Mouse (Mus musculus): ENCODE measurements around the gene Pbx1.
A peak's percentile ranks its signal among the peaks of the same experiment; 100 is the strongest.

Gene Pbx1

GRCm38 (mm10) chr1:168228756-168229526, 203.1 kb downstream of the Pbx1 start:
- no peak for DNase-seq (ENCODE audit: low read depth, low spot score)

- no peak for DNase-seq (ENCODE audit: low read depth, low spot score)
Observed at GRCm38 (mm10) chr1:168226150-168226549, 205.9 kb downstream of the Pbx1 start.

GRCm38 (mm10) chr1:168225595-168226127, 206.4 kb downstream of the Pbx1 start:
- no peak for DNase-seq (ENCODE audit: low read depth, low spot score)

- no peak for DNase-seq (ENCODE audit: low read depth, low spot score)
Observed at GRCm38 (mm10) chr1:168224218-168224617, 207.9 kb downstream of the Pbx1 start.

- DNase-seq (ENCODE audit: low read depth, low spot score): no peak
Observed at GRCm38 (mm10) chr1:168222794-168223193, 209.3 kb downstream of the Pbx1 start.

DNA sequence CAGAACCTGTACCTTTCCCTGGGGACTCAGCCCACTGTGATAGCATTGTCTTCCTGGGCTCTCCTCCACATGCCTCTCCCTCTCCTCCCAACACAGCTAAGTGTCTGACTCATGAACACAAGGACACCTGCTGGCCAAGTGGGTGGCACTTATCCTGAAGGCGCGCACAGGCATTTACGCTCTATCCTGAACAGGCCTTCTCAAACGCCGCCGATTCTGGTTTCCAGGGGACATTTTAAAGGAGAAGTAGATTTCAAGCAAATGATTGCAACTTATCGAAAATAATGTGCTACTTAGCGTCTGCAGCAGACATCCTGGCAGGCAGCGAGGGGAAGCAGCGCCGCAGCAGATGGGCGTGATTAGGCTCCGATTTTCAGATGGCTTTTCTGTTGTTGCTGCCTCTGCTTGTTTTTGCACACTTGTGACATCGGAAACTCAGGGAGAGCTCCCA, 211.0 kb downstream of the Pbx1 start:
- DNase-seq (ENCODE audit: low read depth, low spot score): peak; percentile 26

DNA sequence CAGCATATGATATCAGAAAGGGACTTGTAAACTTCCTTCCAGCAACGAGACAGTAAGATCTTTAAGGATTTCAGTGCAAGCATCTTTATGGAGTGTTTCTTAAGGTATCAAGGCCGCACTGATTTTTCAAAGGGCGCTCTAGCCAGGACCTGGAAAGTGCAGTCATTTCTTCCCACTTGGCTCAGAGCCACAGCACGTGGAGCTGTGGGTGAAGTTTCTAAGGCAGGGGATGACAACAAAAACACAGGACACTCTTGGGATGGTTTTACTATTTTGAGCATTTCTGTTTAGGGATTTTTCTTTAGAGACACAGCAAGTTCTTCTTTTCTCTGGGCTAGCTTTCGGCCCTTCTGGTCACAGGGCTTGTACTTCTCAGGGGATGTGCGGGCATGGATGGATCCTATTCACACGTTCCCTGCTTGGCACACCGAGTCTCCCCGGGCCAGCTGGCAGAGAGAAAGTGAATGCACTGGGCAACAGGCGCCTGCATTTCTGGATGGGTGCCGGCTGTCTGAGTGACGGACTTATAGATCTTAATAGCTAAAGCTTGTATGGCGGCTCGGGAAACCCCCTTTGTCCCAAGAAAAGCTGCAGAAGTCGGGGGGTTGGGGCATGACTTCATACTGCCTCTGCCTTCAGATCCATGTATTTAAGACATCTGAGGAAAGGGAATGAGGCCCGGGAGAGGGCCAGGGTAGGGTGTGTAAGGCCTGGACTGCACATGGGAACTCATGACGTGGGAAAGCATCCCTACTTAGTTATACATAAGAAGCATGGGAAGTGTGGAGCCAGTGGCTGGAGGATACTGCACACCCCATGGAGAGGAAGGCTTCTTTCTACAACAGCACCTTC, 215.9 kb downstream of the Pbx1 start:
- DNase-seq (ENCODE audit: low read depth, low spot score): no peak

DNA sequence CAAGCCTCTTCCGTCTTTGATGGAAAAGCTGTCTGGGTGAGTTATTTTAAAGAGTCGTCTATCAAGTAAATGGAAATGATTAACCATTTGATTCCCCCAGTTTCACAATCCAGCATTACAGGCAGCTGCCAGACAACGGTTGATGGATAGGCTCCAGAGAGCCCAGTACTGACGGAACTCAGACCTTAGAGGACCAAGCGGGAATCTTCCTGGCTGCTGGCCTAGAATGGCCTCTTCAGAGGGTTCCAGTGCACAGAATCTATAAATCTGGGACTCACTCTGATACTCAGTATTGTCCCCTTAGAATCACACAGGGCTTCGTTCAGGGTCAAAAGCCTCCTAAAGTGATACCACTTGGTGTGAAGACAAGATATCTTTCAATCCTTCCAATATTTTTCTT, 216.6 kb downstream of the Pbx1 start:
- DNase-seq (ENCODE audit: low read depth, low spot score): no peak

- peak; percentile 97 for DNase-seq (ENCODE audit: low read depth, low spot score)
Observed at GRCm38 (mm10) chr1:168214040-168214443, 218.0 kb downstream of the Pbx1 start.

DNA sequence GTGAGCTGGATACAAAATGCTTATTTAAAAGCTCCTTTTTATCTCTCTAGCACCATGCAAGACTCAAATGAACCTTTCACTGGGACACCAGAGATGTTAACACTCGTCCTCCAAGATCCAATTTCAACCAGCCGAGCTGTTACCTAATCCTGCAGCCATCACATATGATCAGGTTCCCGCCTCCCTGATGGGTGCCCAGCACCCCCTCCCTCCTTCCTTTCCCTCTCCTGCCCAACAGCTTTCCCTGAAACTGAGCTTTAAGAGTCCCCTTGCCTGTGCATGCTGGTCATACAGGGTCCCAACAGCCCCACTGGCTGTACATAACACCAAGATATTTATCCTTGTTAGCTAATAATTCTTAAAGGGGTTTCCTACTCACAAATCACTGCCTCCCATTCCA, 218.5 kb downstream of the Pbx1 start:
- DNase-seq (ENCODE audit: low read depth, low spot score): peak; percentile 20

- peak; percentile 86 for DNase-seq (ENCODE audit: low read depth, low spot score)
Observed at GRCm38 (mm10) chr1:168210401-168210800, 221.7 kb downstream of the Pbx1 start.

DNA sequence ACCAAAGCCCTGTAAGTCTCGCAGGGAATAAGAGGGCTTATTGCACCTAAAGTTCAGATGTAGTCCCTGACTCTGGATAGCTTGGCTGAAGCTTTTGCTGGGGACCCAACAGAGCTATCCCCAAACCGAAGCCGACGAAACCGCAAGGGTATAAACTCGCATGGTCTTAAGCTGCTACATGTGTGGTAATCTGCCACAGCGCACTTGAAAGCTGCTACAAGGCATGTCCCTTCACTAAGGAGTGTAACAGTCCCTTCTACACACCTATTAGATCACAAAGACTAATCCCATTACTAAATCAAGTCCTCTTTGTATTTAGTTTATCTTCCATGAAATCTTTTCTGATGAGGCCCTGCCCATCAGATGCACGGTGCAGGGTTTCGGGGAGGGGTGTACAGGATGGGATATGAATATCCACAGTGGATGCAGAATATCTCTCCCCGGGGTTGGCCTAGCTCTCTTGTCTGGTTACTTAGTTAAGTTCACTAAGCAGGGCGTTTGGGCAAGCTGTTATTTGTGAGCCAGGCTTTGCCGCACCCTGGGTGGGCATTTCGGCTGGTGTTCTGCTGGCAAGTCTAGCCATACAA, 231.4 kb downstream of the Pbx1 start:
- no peak for DNase-seq (ENCODE audit: low read depth, low spot score)

DNA sequence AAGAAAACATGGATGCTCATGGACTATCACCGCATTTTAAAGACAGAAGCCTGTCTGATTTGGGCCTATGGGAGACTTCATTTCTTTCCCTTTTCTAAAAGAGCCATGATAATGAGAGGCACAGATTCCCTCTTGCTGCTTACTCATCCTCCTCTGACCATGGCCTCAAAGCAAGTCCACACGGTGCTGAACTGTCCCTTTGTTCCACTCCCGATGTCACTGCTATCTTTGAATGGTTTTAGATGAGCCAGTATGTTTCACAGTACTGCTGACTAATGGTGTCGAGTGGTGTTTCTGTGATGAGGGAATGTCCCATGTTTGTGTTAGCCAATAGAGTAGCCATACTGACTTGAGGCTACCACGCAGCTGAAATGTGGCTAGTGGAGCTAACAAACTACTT, 233.8 kb downstream of the Pbx1 start:
- no peak for DNase-seq (ENCODE audit: low read depth, low spot score)

- DNase-seq (ENCODE audit: low read depth, low spot score): no peak
Observed at GRCm38 (mm10) chr1:168197908-168198258, 234.2 kb downstream of the Pbx1 start.

- DNase-seq (ENCODE audit: low read depth, low spot score): peak; percentile 14
Observed at GRCm38 (mm10) chr1:168197195-168197907, 234.7 kb downstream of the Pbx1 start.

GRCm38 (mm10) chr1:168193364-168193763, 238.7 kb downstream of the Pbx1 start:
- DNase-seq (ENCODE audit: low read depth, low spot score): no peak

DNA sequence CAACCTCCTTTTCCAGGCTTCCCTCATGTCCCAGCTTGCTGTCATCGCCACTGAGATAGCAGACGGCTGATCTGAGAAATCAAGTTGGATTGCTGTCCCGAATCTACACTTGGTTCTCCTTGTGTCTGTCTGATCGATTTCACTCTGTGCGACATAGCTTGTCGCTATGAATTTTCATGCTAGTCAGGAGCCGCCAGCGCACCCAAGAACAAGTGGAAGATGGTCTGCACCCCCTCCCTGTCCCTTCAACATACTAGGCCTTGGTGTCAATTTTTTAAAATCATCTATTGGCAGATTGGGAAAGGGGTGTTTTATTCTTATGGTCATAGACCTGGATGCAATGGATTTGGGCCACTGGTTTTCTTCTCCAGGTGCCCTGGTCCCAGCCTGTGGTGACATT, 249.3 kb downstream of the Pbx1 start:
- no peak for DNase-seq (ENCODE audit: low read depth, low spot score)

DNA sequence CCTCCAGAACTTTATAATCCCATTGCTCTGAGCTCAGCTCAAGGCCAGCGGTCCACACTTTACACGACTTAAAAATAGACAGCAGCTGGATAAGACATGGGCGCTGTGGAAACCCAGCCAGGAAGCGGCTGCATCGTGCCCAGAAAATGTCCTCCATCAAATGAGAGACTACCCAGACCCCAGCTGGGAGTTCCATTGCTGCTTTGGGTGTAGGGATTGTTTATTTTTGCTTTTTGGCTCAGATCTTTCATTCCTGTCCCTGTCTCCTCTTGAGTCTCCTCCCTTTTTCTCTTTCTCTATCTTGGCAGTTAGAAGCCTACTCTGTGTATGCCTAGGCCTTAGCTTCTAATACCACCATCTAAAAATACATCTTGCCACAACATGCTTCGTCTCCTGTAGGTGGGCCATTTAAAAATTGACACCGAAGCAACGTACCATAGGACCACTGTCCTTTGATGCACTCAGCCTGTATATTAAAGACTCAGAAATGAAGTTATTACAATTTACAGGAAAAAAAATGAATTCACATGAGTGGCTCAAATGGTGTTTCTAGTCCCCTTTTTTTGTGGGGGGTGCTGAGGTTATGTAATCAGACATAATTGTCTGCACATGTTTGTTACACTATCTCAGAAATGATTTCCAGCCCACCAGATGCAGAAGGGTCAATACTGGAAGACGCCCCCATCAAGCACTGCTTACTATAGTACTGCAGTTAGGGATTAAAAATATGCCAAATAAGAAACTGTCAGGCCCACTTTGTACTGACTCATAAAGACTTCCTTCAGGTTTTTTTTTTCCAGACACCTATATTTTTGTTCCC, 251.2 kb downstream of the Pbx1 start:
- no peak for DNase-seq (ENCODE audit: low read depth, low spot score)

GRCm38 (mm10) chr1:168179691-168180090, 252.4 kb downstream of the Pbx1 start:
- DNase-seq (ENCODE audit: low read depth, low spot score): no peak

GRCm38 (mm10) chr1:168178611-168179010, 253.5 kb downstream of the Pbx1 start:
- DNase-seq (ENCODE audit: low read depth, low spot score): no peak

- no peak for DNase-seq (ENCODE audit: low read depth, low spot score)
Observed at GRCm38 (mm10) chr1:168175586-168175985, 256.5 kb downstream of the Pbx1 start.

Data from ES-CJ7 (cell line).